ENCODE assay signal across 12 mouse cellular contexts in genomic region chr11:54007717-54008116, GRCm38 (mm10). TPM values are rescaled to one million over a fixed set of nuclear protein-coding genes. Genes with fewer than 3 reads are reported as not detected.
DNase-seq lines count a peak whose midpoint lies in the region; ATAC-seq lines count a peak whose summit lies in the region.
"Had no signal": no experiment of that assay in that cellular context is flagged by ENCODE, and none has a peak within 500 bp of the region (broad histone marks: within the 10 kb centered on the region; RNA-seq: fewer than 3 reads in every experiment).

No protein-coding gene starts in this region.

- no peak overlapping the region for H3K9ac ChIP-seq in embryonic facial prominence, embryonic 13.5 days
- H3K9ac ChIP-seq: embryonic facial prominence, embryonic 15.5 days; lung, embryonic 15.5 days had no signal

- DNase-seq in adrenal gland, postnatal 25 days: peak; percentile 15
- no peak for DNase-seq in adrenal gland, postnatal 36 days
- peak; percentile 40 for DNase-seq in kidney, adult 9 months
- DNase-seq in kidney, postnatal 4 days: no peak
- peak; percentile 95 for DNase-seq in cerebellum, adult 11-12 months
- no peak for DNase-seq in adrenal gland, postnatal 4 days (ENCODE audit: low spot score in 2 of 2)
- no peak for DNase-seq in right cerebral cortex, postnatal 14 days

- no peaks in the 10 kb centered on the region for H3K36me3 ChIP-seq in embryonic facial prominence, embryonic 13.5 days
- H3K36me3 ChIP-seq: embryonic facial prominence, embryonic 15.5 days; lung, embryonic 15.5 days had no signal

- WGBS in embryonic facial prominence, embryonic 13.5 days: 76% methylated on average over 11 of the region's 11 CpGs

- H3K4me1 ChIP-seq in embryonic facial prominence, embryonic 13.5 days: peaks cover 20% of the 10 kb centered on the region

- no peaks in the 10 kb centered on the region for H3K9me3 ChIP-seq in embryonic facial prominence, embryonic 13.5 days
- H3K9me3 ChIP-seq: embryonic facial prominence, embryonic 15.5 days; lung, embryonic 15.5 days had no signal

- H3K4me2 ChIP-seq in embryonic facial prominence, embryonic 13.5 days: no peak overlapping the region
- H3K4me2 ChIP-seq: embryonic facial prominence, embryonic 15.5 days; lung, embryonic 15.5 days had no signal

- H3K27ac ChIP-seq in embryonic facial prominence, embryonic 13.5 days: 0 out of 2 replicates have a peak overlapping the region, but pooled peaks have one; percentile 45
- H3K27ac ChIP-seq: lung, embryonic 15.5 days; stomach, postnatal 0 days had no signal

- 0 out of 2 replicates have a peak, but pooled peaks have one; percentile 15 for ATAC-seq in embryonic facial prominence, embryonic 13.5 days (ENCODE audit: insufficient number of reproducible peaks, insufficient read depth, low FRiP score, low TSS enrichment, low read depth)
- ATAC-seq: Patski had no signal

- H3K4me3 ChIP-seq in embryonic facial prominence, embryonic 13.5 days: no peak overlapping the region
- H3K4me3 ChIP-seq: embryonic facial prominence, embryonic 15.5 days; lung, embryonic 15.5 days had no signal

- H3K27me3 ChIP-seq in embryonic facial prominence, embryonic 13.5 days: no peaks in the 10 kb centered on the region
- H3K27me3 ChIP-seq: embryonic facial prominence, embryonic 15.5 days; lung, embryonic 15.5 days; Patski had no signal

RNA-seq across cellular contexts. Expression of gene Slc22a4, which starts 20.2 kb away (rescaled TPM):
- total RNA-seq in adrenal gland, postnatal 25 days (2021): 8.0 and 8.5 TPM in 2 replicates
- 1 to 10 TPM; 4.3 to 8.2 TPM for total RNA-seq in adrenal gland, postnatal 36 days (2021)
- polyA plus RNA-seq in embryonic facial prominence, embryonic 13.5 days (2015; fragmentation: Nextera tagmentation; extraction: Ambion mirVana): 2.9 and 3.9 TPM in 2 replicates
- 1 to 10 TPM; 4.6 to 5.0 TPM for total RNA-seq in adrenal gland, postnatal 4 days (2021)

RNA-seq across cellular contexts. Expression of gene Slc22a21, which starts 27.6 kb away (rescaled TPM):
- total RNA-seq in adrenal gland, postnatal 25 days (2021): 5.3 and 5.9 TPM in 2 replicates
- total RNA-seq in adrenal gland, postnatal 36 days (2021): 1 to 10 TPM; 5.5 to 5.7 TPM
- 4.4 and 5.3 TPM in 2 replicates for polyA plus RNA-seq in embryonic facial prominence, embryonic 13.5 days (2015; fragmentation: Nextera tagmentation; extraction: Ambion mirVana)
- total RNA-seq in adrenal gland, postnatal 4 days (2021): 1 to 10 TPM; 7.8 to 9.8 TPM

Comparison
In these comparisons a context has a peak if more than half of its experiments do, and no peak if none do; other contexts are left out.
1. DNase-seq: peak in adrenal gland, postnatal 25 days (single experiment), kidney, adult 9 months (single experiment) and cerebellum, adult 11-12 months (single experiment); none in adrenal gland, postnatal 36 days (0 of 2), kidney, postnatal 4 days (0 of 2), adrenal gland, postnatal 4 days (0 of 2) and right cerebral cortex, postnatal 14 days (single experiment).